Mouse (Mus musculus): ENCODE measurements around the gene Rbm38.

Gene Rbm38

GRCm38 (mm10) chr2:173020430-173020829 lies at the start of gene Rbm38:
Rbm38 (plus strand) TSS chr2:173020498.
- in situ Hi-C loops (cut with MboI): no loop called here

- in situ Hi-C loops (cut with MboI): no loop called here
Measured at GRCm38 (mm10) chr2:172971865-172972264, 48.4 kb upstream of the Rbm38 start.

- in situ Hi-C loops (cut with MboI): no loop called here
Measured at GRCm38 (mm10) chr2:172973806-172974565, 46.3 kb upstream of the Rbm38 start.

GRCm38 (mm10) chr2:172974701-172975100 lies 45.6 kb upstream of the Rbm38 start:
- in situ Hi-C loops (cut with MboI): no loop called here

DNA sequence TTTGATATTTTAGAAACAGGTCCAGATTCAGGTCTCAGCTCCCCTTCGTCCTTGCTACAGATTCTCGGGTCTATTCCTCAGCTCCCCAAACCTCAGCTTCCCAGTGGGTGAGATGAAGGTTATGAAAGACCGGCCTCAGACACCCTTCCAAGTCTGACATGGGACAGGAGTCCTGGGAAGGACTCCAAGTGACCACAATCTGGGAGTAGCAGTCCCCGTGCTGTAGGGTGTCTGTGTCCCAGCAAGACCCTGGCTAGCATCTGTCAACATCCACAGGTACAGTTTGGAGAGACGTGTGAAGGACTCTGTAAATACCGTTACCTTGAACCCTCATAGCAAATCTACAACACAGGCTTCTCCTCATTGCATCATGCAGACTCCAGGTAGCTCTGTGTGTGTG lies 45.1 kb upstream of the Rbm38 start:
- in situ Hi-C loops (cut with MboI): no loop called here

GRCm38 (mm10) chr2:172976661-172977238 lies 43.5 kb upstream of the Rbm38 start:
- in situ Hi-C loops (cut with MboI): no loop called here

DNA sequence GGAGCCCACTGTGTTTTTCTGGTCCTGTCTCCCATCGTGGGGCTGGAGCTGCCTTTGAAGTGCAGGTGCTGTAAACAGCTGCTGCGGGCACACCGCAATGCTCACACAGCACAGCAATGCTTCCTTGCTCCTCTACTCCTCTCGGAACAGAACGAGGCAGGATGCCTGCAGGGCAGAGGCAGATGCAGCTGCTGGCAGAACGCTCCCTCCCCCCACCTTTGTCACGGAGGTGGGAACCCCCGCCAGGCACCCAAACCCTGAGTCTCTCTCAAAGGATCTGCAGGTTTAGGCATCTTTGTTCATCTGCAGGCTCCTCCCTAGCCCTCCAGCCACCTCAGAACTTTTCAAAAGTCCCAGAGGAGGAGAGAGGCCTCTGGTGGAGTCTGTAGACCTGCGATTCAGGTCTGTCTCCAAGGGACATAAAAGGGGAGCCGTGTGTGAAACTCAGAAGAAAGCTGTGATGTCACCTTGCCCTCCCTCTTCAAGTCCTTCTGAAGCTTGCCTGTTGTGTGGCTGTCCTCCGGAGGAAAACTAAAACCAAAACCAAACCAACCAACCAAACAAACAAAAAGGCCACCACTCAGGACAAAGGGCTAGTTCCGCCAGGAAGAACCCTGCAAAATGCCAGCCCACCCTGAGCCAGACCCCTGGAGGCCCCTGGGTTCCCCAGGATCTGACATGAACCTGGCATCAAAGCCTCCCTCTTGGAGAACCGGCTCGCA lies 42.7 kb upstream of the Rbm38 start, which contains the start of gene Spo11:
TSS of gene Spo11 (plus strand) at position 292 of the 722 bp plus-strand sequence.
- in situ Hi-C loops (cut with MboI): no loop called here

- in situ Hi-C loops (cut with MboI): no loop called here
Measured at GRCm38 (mm10) chr2:172978131-172978633, 42.1 kb upstream of the Rbm38 start.

DNA sequence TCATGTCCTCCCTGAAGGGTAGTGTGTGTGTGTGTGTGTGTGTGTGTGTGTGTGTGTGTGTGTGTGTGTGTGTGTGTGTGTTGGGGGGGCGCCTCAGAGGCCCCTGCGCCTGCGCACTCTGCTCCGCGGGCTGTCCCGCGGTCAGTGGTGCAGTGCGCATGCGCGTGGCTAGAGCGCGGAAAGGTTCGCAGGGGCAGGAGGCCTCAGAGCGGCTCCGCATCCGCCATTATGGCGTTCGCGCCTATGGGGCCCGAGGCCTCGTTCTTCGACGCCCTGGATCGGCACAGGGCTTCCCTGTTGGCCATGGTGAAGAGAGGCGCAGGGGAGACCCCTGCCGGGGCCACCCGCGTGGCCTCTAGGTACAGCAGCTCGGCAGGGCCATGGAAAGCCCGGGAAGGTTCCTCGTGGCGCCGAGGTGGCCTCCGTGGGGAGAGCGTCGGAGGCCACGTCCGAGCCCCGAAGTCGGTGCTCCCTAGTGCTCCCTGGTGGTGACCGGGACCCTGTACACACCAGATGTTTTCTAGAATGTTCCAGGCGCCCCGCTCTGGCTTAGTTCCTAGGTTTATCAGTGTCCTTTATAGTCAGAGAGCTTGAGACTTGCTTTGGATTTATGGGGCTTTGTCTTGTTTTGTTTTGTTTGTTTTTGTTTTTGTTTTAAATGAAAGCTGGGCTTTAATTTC lies 40.5 kb upstream of the Rbm38 start:
- in situ Hi-C loops (cut with MboI): no loop called here

DNA sequence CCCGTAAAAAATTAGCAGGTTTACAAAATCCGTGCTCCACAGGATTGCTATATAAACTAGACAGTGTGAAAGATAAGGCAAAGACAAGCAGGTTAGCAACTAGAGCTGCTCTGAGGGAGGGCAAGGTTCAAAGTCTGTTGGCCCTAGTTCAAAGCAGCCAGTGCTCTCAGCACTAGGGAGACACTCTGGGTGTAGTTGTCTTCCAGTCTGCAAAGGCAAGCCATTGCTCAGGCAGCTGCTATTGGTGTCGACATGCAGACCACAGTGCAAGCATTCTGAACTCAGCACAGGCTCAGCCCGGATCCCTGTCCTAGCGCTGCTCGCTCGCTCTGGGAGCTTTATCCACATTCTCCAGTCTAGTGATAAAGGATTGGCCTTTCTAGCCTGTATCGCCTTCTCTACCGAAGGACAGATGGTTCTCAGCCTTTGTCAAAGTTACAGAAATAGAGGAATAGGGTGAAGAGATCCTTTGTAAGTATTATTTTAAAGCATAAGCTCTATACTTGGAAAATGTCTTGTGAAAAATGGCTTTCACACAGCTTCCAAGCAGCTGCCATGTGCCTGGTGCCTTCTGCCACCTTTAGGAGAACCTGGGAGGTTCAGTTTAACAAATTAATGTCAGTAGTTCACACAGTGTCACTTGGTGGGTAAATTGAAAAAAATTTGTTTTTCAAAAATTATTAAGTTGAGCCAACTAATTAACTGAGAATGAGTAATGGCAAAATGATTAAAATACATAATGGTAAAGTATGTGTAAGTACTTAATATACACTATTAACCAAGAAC lies 37.3 kb upstream of the Rbm38 start:
- in situ Hi-C loops (cut with MboI): no loop called here

DNA sequence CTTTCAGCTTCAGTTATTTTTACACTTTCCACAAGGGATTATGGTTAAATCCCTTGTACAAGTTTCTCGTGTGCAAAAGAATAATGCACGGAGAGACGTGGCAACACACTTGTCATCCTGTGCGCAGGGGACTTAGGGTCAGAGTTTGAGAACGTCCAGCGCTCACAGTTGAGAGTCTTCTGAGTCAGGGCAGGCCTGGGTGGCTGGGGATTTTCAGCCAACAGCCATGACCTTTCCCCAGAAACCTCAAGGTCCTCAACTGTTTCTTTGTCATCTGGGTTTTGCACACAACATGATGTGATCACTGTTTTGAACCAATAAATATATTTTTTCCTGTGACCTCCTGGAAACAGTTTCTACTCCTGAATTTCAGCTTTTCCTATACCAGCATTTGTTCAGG lies 30.1 kb upstream of the Rbm38 start:
- in situ Hi-C loops (cut with MboI): loop anchor here (10.0 kb wide), 2 partner anchors 155 to 615 kb away; partner anchors contain the start of genes Aurka and Cstf1

DNA sequence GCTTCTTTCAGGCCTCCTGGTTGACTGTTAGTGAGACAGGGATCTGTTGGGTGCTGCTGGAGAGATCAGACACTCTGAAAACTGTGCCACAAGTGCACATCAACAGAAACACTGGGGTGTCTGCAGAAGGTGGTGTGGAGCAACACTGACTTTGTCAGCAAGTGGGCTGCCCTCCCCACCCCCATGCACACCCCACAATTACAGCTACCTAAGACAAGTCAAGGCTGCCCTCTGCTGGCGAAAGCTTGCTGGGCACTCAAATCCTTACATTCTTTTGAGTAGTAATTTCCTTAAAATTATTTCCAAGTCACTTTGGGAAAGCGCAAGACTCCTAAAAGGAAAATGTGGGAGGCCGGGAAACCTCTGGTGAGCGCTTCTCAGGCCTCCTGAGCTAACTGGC lies 24.1 kb upstream of the Rbm38 start:
- in situ Hi-C loops (cut with MboI): loop anchor here (10.0 kb wide), 2 partner anchors 161 to 621 kb away; partner anchors contain the start of genes Aurka and Cstf1

DNA sequence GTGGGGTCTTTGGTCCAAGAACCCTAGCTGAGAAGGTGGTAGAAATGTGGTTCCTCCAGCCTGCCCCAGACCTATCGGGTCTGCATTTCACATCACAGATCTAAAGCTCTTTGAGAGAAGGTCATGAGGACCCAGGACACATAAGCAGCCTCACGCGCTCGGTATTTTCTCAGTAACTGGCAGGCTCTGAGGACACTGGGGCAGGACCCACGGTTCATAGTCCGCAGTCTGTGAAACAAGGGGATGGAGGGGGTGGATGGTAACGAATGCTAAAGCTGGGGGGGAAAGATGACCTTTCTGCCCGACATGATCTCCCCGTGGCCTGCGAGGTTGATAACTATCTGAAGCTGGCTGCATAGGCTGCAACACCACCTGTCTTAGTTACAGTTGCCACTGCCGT lies 22.6 kb upstream of the Rbm38 start:
- in situ Hi-C loops (cut with MboI): loop anchor here (10.0 kb wide), 2 partner anchors 163 to 623 kb away; partner anchors contain the start of genes Aurka and Cstf1

DNA sequence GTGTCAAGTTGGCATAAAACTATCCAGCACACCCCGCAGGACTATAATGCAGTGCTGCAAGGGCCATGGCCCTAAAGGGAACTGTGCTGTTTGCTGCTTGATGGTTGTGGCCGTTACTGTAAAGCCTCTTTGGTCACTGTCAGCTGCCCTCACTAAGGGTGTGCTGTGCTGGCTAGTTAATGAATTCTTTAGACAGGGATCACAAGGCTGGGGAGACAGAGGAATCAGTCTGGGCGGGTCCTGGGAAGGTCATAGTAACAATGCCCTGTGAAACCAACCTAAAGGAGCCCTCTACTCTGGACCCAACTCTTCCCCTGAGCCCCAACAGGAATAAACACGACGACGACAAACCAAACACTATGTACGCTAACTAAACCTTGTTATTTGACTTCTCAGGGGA lies 21.8 kb upstream of the Rbm38 start:
- in situ Hi-C loops (cut with MboI): loop anchor here (10.0 kb wide), 2 partner anchors 164 to 624 kb away; partner anchors contain the start of genes Aurka and Cstf1

GRCm38 (mm10) chr2:172999630-173000284 lies 20.5 kb upstream of the Rbm38 start, which contains the start of gene Rae1:
Rae1 (plus strand) TSS chr2:173000117.
- in situ Hi-C loops (cut with MboI): loop anchor here (5.0 to 10.0 kb wide), 3 partner anchors 83 to 625 kb away; partner anchors contain the start of genes Aurka and Cstf1

DNA sequence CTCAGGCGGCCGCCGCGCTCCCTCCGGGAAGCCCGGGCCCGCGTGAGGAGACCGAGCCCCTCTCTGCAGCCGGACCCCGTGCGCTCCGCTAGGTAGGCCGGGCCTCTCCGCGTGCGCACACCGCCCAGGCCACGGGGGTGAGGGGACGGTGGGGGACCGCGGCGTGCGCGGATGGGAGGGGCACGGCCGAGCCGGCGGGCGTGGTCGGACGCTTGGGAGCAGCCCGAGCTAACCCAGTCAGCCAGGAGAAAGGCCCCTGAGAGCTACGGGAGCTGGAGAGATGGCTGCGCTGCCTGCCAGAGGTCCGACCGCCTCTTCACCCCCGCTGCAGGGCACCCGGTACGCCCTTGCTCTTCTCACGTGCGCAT lies 20.0 kb upstream of the Rbm38 start:
- in situ Hi-C loops (cut with MboI): loop anchor here (5.0 kb wide), 1 partner anchor 82 kb away; no protein-coding TSS in a partner anchor

GRCm38 (mm10) chr2:173000921-173001320 lies 19.4 kb upstream of the Rbm38 start:
- in situ Hi-C loops (cut with MboI): loop anchor here (5.0 kb wide), 1 partner anchor 81 kb away; no protein-coding TSS in a partner anchor

DNA sequence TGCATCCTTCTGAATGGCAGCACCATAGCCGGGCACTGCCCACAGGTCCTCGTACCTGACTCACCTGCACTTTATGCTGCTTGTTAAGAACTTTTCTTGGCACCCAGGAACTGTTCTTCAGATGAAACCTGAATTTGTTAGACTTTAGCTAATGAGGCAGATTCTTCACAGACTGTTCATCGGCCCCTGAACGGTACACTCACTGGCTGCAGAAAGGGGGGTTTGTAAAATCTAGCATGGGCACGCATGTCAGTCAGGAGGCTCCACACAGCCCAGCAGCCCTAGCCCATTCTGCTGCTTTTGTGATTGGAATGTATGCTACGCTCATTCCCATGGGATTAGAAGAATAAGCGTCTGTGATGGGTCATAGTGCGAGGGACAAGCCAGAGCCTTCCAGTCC lies 16.6 kb upstream of the Rbm38 start:
- in situ Hi-C loops (cut with MboI): loop anchor here (5.0 kb wide), 1 partner anchor 79 kb away; no protein-coding TSS in a partner anchor

DNA sequence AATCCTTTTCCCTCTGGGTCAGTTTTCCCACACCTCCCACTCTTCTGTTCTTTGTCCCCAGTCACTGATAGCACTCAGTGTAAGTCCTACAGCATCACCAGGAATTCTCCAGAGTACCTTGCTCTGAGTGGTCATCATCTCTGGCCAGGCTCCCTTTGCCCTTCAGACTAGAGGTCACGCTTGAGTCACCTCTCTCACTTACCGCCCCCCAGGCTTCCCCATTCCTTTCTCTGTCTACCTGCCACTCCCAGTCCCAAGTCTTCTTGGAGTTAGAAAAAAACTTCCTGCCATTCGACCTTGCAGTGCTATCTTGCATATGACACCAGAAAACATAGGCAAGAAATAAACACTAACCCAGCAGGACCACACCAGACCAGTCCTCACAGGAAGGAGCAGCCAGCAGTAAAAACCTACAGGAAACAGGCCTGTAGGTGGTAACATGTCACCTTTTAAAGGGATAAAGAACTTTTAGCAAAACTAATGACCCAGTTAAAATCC lies 10.0 kb upstream of the Rbm38 start:
- in situ Hi-C loops (cut with MboI): no loop called here

DNA sequence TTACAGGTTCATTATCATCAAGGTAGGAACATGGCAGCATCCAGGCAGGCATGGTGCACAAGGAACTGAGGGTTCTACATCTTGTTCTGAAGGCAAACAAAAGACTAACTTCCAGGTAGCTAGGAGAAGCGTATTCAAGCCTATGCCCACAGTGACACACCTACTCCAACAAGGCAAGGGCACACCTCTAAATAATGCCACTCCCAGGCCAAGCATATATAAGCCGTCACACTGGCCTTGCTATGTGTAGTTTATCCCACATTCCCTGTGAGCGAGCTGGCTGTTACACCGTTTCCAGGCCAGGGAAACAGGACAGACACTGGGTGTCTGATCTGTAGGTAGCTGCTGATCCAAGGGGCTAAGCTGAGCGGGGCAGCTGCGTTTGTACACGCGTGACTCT lies 8.9 kb upstream of the Rbm38 start:
- in situ Hi-C loops (cut with MboI): no loop called here

All from mature B cell (primary cell).